Mouse (Mus musculus) MN1 (cell line): ENCODE measurements around the gene Bloc1s5.
"Not testable (repeated sequence)": the region's sequence is repeated elsewhere in the genome, so short reads cannot be mapped to it uniquely, and the experiment has no call there.

Experiments used
- DNase-seq: peaks from one replicate; pipeline ENCODE4 v3.0.0-alpha.2; 2016; ENCODE audit warnings: low spot score

Bloc1s5 gene

DNA sequence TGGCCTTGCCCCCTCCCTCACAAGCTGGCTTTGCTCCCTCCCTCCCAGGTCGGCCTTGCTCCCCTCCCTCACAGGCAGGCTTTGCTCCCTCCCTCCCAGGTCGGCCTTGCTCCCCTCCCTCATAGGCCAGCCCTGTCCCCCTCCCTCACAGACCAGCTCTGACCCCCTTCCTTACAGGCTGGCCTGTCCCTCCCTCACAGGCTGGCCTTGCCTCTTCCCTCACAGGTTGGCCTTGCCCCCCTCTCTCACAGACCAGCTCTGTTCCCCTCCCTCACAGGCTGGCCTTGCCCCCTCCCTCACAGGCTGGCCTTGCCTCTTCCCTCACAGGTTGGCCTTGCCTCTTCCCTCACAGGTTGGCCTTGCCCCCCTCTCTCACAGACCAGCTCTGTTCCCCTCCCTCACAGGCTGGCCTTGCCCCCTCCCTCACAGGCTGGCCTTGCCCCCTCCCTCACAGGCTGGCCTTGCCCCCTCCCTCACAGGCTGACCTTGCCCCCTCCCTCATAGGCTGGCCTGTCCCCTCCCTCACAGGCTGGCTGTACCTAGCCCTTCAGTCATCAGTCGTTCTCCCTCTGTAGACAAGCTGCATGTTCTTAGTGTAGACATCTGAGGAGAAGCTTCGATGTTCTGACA, 16.8 kb downstream of the Bloc1s5 start:
- DNase-seq = not testable (repeated sequence)

DNA sequence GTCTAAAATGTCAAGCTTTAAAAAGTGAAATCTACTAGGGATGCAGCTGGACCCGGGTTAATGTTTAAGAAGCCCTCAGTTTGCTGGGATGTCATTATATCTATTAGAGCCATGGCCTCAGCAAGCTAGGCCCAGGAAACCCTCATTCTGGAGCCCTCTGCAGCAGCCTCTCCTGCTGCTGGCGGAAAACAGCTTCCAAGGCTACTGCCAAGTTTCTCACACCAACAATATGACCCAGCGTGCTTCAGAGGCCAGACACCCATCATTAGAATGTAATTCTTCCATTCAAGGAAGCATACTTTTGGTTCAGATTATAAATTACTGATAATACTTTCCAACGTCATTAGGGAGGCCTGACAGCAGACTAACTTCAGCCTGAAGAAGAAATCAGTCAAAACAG, 18.0 kb downstream of the Bloc1s5 start:
- DNase-seq = no peak

DNA sequence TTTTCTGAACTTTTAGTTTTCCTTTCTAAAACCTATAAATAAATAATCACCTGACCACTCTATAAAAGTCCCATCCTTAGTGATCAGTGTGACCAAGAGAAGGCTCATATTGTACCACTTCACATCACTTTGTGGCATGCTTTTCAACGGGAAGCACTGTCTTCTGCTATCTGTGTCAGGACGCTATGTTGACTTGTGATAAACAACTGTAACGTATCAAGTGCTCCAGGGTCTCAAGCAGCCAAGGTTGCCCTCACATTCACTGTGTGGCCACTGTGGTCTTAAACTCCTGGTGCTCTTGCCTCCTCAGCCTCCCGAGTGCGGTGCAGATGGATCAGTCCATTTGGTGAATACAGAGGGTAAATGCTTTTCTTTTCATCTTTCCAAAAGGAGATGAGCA, 19.3 kb downstream of the Bloc1s5 start:
- DNase-seq = no peak

DNA sequence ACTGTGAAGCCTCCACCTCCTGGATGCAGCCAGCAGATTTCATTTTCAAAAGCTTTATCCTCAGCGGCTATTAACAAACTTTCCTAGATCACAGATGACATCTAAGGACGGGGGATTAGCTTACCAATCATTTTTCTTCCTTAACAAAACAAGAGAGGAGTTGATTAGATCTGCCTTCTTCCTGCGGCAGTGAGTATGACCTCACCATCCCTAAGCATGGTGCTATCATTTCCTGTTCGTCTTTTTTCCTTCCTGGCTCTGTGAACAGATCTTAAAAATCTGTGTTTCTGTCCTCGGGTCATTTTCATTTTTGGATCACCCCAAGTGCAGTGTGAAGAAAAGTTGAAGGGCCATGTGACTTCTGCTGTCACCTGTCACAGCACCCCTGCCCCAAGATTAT, 20.6 kb downstream of the Bloc1s5 start:
- DNase-seq = no peak

DNA sequence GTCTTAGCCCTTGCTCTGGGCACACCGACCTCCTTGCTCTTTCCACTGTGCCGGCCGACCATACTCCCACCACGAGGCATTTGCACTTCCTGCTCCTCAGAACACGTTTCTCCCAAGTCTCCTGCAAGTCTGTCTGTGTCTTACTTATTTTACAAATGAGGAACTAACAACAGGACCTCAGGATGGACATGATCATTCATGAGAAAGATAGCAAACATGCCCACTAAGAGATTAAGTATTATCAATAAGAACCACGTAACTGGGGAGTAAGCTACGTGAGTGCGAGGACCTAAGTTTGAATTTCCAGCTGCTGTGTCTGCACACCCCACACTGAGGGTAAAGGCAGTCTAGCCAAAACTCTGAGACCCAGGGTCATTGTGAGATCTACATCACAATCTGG, 21.3 kb downstream of the Bloc1s5 start:
- no peak for DNase-seq

DNA sequence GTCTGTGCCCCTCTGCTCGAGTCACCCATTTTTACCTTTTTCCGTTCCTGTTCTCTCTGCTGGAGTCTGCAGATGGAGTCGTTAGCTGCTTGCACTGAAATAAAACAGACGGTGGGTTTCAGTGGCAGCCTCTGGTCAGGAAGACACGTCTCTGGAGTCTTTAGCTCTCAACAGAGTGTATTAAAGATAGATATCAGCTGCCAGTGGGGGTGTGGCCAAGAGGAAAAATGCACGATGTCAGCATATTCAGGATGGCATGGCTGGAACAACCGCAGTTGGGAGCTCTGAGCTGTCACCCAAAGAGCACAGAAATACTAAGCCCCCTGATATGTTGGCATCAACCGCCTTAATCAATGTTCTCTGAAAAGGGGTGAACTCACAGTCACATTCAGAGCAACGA, 22.3 kb downstream of the Bloc1s5 start:
- DNase-seq = no peak

DNA sequence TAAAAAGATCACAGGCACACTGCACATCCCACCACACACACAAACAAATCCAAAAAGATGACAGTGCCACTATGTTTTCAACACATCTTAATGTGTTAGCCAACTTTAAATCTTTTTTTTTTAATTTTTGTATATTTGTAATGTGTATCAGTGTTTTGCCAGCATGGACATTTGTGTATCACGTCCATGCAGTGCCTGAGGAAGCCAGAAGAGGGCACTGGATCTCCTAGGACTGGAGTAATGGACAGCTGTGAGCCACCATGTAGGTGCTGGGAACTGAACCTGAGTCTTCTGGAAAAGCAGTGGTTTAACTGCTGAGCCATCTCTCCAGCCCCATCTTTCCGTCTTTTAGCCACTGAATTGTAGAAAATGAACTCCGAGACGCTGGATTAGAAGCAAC, 22.7 kb downstream of the Bloc1s5 start:
- DNase-seq = no peak

DNA sequence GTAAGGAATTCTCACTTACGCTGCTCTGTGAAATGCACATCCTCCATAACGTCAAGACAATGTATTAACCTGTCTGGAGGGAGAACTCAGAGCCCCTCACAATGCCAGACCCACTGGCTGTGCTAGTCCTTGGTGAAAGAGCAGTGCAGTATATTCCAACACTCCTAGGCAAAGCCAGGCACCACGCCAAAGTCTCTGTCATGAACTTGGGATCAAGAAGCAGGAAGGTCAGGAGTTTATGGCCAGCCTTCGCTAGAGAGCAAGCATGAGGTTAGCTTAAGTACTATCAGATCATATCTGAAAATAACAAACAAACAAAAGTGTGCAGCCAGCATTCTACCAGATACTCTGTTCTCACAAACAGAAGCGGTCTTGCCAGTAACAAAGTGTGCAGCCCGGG, 24.6 kb downstream of the Bloc1s5 start:
- no peak for DNase-seq

DNA sequence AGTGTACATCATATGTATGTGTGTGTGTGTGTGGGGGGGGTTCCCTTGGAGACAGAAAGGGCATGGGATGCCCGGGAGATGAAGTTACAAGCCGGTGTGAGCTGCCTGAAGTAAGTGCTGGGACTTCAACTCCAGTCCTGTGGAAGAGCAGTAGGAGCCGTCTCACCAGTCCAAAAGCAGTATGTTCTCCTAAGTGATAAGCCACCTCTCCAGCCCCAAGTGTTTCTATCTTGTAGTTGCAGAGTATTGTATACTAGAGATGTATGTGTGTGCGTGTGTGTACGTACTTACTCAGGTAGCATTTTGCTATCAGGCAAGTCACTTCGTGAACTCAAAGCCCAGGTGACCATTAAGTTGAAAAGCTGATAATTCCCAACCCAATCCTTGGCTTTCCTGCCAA, 27.8 kb downstream of the Bloc1s5 start:
- no peak for DNase-seq

DNA sequence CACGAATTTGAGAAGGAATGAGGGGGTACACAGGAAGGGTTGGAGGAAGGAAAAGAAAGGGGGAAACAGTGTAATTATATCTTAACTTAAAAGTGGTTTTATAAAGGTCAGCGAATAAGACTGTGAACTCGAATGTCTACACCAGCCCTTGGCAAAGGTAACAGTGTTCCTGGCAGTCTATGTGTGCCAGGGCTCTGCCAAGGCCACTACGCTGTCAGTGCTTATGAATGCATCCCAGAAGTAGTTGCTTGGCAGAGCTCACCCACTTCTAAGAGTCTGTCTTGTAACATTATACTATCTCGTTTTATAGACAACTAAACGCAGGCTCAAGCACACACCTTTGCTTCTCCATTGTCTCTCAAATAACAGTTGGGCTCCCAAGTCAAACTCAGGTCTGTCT, 29.6 kb downstream of the Bloc1s5 start:
- DNase-seq = no peak

DNA sequence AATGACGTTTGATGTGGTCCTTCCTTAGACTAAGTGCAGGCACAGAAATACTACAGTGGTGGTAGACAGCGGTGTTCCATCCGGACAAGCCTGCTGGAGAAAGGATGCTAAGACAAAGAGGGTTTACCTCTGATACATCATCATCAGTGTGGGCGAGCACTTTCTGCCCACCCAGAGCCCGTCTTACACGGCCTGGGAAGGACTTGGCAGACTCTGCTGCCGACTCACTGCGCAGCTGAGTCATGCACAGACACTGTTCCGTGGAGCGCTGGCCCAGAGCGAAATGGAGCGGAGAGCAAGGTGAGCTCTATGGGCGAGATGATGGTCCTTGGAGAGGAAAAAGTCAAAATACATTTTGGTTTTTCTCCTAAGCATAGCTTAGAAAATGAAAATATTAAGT, 31.9 kb downstream of the Bloc1s5 start:
- no peak for DNase-seq

DNA sequence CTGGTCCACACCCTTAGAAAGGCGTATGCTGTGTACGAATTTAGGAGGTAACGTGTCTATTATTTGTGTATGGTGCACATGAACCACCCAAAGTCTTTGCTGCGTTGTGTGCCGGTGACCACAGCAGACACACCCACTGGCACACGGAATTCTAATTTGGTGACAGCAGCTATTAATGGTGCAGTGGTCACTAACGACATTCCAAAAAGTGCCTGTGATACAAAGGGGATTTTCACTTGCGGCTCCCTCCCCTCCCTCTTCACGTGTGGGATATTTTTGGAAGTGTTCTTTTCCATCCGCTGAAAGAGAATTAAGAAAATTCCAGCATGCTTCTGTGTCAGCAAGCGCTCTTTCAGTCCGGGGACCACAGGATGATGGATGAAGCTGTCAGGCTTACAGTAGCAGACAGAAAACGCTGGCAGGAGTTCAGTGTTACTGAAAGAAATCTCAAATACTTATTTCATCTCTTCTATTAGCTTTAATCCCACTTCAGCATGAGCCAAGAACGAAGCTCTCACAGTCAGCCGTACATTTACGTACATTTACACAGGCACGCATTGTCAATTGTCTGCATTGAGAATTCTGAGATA, 32.6 kb downstream of the Bloc1s5 start:
- DNase-seq = no peak

DNA sequence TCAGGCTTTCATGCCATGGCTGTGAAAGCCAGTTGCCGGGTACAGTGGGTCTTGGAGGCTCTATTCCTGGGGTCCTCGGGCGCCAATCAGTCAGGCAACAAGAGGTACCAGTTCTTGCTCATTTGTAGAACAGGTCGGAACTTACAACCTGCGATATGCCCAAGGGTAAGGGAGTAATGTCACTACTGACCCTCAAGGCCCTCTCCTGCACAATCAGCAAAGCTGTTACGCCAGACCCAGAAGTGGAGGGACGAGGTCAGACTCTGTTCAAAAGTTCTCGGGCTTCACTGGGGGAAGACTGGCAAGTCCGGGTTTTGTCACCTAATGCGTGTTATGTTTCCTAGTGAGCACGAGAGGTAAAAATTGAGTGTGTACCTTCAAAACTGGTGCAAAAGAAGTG, 34.1 kb downstream of the Bloc1s5 start:
- no peak for DNase-seq

DNA sequence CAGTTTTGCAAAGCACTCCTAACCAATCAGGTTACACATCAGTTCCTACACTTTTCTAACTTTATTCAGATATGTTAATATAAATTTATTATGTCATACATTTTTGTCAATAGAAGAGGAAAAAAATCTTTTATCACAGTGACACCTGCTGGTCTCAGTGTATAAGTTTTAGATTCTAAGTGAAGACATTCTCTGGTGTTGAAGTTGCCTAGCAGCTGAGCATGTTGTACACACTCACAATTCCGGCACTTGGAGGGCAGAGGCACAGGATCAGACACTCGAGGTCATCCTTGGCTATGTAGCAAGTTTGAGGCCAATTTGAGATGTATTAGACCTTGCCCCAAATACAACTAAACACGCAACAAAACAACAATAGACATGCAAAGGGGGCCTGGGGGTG, 37.8 kb downstream of the Bloc1s5 start:
- peak; percentile 7 for DNase-seq

DNA sequence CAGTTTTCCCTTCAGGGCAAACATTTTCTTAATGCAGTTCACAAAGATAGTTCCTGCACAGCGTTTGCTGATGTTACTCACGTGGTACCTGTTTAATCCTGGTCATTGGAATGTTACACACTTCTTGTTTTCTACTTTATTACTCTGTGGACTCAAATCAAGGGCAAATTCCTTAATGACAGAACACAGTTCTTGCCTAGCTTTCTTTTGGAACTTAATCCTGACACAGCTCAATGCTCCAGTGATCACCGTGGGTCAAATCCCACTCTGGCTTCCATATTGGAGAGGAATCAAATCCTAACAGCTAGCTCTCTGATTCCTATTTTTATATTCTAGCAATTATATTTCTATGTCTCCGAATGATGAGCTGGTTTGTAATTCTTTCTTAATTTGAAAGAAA, 38.4 kb downstream of the Bloc1s5 start:
- DNase-seq = no peak

DNA sequence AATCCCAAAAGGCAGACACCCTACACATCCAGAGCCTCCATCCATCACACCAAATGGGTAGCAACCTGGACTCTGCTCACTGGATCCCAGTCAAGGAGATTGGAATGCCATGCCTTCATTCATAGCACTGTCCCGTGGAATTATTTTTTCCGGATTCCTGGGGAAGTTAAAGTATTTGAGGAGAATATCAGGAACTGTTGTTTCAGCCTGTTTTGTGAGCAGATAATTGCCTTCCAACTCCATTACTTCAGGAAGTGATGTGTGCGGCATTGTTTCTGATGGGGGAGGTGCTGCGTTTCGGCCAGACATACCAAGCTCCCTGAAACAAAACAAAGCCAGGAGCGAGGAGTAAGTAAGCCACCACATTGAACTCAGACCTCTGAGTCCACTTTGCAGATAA, 41.8 kb downstream of the Bloc1s5 start:
- no peak for DNase-seq

DNA sequence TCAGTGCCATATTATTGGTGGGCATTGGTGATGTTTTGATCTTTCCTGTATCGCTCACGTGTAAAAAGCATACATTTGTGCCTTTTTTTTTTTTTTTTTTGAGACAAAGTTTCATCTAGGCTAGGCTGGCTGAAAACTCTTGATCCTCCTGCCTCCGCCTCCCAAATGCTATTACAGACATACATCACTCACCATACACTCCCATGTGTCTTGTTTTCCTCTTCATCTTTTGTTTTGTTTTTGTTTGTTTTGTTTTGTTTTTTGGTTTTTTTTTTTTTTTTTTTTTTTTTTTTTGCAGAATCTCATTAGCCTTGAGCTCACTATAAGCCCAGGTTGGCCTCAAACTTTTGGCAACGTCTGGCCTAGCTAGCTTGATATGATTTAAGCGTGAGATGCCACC, 47.6 kb downstream of the Bloc1s5 start:
- DNase-seq = no peak

DNA sequence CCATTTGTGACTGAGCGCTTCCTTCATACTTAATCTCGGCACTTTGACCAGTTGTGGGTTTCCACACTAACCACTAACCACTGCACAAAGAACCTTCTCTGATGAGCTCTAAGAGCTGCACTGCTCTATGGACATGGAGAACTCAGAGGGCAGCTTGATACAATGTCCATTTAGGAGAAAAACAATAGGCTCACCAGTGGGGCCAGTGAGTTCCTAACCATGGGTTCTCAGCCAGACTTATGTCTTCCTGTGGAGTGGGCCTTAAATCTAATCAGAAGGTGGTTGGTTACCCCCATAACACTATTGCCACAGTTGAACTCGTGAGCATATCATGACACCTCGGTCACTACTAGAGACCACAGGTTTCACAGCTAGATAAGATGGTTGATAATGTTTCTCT, 48.5 kb downstream of the Bloc1s5 start:
- DNase-seq = no peak

DNA sequence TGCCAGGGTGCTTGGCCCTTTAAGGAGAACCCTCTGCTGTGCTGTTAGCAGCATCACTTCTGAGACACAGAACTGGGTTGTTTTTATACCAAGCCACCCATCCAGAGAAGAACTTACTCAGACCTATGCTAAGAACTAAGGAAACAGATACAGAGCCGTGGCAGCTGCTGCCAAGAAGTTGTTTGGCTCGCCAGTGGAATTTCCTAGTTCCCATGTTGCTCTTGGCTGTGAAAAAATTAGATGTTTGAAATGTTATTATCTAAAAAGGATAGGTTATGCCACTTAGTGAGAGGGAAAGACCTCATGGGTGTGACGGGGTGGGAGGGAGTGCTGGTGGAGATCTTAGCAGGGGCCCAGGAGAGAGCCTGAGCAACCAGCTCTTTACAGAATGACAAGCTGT, 52.1 kb downstream of the Bloc1s5 start:
- no peak for DNase-seq

DNA sequence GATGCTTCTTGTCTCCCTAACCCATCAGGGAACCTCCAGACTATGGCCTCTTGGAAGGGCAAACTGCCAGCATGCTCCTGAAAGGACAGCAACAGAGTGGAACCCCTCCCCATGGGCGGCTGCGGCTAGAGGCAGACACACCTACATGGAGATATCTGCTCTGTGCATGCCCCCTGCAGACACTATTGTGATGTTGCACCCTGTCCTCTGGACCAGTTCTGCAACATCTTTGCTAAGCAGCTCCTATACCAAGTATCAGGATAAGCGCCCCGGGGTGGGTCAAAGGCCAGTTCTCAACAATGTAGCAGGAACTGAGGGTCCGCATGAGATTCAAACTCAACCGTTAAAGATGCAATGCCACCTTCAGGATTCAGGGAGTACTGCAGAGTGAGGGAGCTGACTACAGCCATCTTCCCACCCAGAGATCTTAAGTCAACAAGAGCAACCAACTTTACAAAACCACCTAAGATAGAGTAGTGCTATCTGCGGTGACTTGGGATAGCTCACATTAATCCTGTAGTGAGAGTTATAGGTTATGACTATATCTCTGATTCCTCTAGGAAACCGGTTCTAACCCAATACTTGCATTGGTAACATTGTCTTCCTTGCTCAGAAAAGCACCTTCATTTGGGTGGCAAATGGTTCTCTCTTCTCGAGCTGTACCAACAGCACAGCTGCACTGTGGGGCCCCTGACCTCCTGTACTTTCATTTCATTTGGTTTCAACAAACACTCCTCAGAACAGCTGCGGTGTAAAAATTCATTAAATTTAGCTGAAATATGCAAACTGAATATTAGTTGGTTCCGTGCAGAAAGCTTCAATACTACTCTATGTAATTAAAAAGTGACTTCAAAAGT, 54.1 kb downstream of the Bloc1s5 start:
- peak; percentile 61 for DNase-seq

DNA sequence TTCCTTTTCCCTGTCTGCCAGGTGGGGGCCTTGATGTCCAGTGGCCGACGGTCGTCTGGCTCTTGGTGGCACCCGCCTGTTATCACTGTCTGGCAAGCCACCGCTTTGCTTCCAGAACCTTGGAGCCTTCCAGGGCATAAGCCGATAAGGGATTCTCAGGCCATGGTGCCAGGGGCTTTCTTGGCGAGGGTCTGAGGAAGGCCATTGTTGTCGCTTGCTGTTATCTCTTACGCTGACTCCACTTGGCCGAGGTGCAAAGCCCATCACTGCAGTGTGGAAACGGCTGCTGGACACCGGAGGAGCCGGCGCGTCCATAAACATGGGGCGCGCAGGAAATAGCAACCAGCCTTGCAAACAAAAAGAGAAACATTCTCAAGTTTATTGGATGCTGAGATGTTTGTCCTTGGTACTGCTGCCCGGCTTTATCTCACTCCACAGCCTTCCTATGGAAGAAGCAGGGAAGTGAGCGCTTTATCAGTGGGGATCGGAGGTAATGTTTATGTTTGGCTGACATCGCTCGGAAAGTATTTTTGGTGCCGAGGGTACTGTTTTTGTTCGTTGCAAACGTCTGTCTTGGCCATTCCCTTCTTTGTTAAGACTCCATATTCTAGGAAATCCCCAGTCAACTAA, 54.8 kb downstream of the Bloc1s5 start:
- peak; percentile 6 for DNase-seq

DNA sequence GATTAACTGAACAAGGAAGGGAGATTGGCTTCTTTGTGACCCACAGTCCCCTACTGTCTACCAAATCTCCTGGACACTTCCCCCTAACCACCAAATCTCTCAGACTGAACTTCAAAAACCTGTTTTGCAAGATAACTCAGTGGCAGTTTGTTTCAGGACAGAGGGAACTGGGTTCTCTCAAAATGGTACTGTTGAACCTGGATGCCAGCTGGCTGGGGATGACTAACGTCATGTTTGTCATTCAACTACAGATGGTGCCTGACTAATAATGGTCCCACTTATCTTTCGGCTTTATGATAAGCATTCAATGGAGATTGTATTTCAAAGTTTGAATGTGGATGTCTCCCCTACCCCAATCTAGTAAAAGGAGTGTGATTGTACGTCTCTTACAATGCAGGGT, 60.2 kb downstream of the Bloc1s5 start:
- no peak for DNase-seq

DNA sequence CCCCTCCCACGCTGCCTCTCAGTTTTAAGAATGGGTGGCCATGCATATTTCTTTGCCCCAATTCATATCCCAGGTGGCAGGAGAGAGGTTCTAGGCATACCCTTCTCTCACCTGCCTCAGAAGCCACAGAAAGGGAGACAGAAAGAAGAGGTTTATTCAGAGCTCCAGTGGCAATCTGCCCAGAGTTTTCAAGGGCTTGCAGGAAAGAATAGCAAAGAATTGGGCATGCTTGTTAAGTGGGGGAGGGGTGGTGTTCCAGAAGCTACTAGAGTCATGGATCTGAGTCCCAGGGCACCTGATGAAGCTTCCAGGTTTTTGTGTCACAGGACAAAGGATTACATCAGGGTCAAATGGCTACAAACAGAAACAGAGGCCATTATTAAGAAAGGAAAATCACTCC, 61.6 kb downstream of the Bloc1s5 start:
- DNase-seq = no peak
